Mouse (Mus musculus) kidney, adult 2 months (tissue): ENCODE results near the gene Fsd2.

Experiments
- CTCF ChIP-seq: fragments of 200-500 bp; conservative IDR thresholded peaks from 2 replicates; pipeline ENCODE4 v1.5.1; 2011; ENCODE audit warnings: low read depth, mild to moderate bottlenecking, control low read depth, low read length, moderate library complexity, mixed read lengths; ENCODE audit not compliant: insufficient read depth, insufficient read length
- POLR2A ChIP-seq: fragments of 200-500 bp; IDR thresholded peaks from one replicate; pipeline ENCODE4 v1.6.1; 2011; ENCODE audit warnings: low read depth, low read length, control low read depth

DNA sequence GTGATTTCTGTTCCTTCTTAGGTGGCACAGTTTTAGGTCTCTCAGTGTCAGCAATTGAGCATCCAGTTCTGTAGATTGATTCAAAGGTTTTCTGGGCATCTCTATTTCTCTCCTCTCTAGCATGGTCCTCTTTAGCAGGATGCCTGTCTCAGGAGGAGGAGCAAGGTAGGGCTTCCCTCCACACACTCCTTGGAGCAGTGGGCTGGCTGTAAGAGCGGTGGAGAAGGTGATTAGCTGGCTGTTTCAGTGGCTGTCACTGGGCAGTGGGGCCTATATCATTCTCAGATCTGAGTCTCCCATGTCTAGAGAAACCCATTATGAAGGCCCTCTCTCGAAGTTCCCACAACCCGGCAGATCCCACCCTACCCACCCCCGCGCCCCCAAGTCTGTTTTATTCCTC lies 652 bp upstream of the Fsd2 start:
- no peak for TF ChIP-seq POLR2A
- no peak for TF ChIP-seq CTCF
